Mouse (Mus musculus): ENCODE results near the gene Gpatch2l.

The Gpatch2l gene

DNA sequence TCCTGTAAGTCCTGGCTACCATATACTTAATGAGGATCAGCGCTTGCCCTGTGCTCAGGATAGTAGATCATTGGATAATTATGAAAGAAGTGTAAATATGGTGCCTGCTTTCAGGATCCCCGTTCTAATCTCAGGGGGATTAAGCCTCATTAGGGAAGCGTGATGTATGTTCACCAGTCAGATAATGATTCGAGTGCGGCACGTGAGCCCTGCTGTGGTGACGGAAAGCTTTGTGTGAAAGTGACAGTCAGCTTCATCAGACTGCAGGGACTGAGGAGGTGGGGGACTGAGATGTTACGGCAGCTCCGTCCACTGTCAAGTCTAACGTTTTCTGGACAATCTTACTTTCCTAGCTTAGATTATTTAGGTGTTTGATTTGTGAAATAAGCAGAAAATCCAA lies 38.3 kb downstream of the Gpatch2l start:
- DNase-seq (ENCODE audit: low spot score) = no peak

GRCm38 (mm10) chr12:86285704-86286103 lies 44.0 kb downstream of the Gpatch2l start:
- DNase-seq (ENCODE audit: low spot score) = no peak

DNA sequence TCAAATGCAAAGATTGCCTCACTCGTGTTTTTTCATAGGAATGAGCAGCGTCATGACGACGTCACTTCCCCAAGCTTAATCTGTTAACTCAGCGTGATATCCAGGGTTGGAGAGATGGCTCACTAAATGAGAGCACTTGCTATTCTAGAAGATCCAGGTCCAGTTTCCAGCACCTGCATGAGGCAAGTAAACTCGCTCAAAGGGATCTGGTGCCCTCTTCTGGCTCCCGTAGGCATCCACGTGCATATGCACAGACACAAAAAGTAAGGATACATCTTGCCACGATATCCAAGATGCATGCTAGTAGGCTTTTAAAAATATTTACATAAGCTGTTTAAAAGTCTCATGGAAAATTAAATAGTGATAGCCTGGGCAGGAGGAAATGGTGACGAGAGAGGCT lies 55.8 kb downstream of the Gpatch2l start:
- no peak for DNase-seq (ENCODE audit: low spot score)

- DNase-seq (ENCODE audit: low spot score) = no peak
These were observed 61.3 kb downstream of the Gpatch2l start for GRCm38 (mm10) chr12:86302973-86303372.

GRCm38 (mm10) chr12:86305045-86305444 lies 63.4 kb downstream of the Gpatch2l start:
- no peak for DNase-seq (ENCODE audit: low spot score)

GRCm38 (mm10) chr12:86305635-86306243 lies 64.1 kb downstream of the Gpatch2l start:
- no peak for DNase-seq (ENCODE audit: low spot score)

DNA sequence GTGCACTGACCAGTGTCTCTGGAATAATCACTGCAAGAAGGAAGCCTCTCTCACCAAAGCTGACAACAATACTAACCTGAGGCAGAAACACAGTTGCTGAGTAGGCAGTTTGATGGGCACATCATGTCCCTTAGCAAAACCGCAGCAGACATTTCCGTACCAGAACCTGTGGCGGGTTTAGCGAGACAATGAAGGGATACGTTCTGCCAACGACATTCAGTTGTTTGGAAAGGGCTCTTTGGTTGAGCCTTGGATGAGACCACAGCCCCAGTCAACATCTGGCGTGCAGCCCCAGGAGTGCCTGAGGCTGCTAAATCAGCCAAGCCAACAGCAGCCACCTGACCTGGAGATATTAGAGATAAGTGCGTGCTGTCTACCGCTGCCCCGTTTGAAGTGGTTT lies 67.8 kb downstream of the Gpatch2l start:
- no peak for DNase-seq (ENCODE audit: low spot score)

DNA sequence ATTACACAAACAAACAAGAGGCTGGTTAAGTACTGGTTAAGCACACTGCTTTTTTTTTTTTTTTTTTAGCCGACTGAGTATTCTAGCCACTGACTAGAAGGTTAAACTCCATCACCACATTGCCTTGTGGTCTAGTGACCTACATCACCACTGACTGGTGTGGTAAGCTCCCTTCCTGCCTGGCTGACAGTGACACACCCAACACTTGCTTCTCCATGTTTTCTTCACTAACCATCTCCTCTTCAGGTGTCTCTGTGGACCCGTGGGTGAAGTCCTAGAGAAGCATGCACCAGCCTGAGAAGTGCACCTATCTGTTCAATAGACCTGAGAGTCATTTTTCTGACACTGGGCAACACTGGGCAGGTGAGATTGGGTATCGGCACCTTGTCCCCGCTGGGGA lies 68.2 kb downstream of the Gpatch2l start:
- DNase-seq (ENCODE audit: low spot score) = no peak

DNA sequence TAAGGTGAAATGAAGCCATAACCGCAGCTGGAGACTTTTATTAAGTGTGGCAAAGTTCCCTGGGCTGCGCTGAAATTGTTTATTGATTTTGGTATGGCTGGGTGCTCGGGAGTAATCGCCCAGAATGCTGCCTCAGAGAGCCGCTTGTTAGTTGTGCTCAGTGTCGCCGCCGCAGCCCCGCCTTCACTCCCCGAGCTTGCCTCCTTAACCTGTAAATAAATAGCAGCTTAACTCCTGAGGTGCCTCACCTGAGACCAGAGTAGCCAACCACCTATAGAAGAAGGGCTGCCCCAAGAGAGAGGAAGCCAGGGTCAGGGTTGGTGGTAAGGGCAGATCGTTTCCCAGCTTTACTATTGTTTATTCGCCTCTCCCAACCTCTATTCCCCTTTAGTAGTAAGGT lies 79.0 kb downstream of the Gpatch2l start:
- DNase-seq (ENCODE audit: low spot score) = no peak

- no peak for DNase-seq (ENCODE audit: low spot score)
These were observed 82.6 kb downstream of the Gpatch2l start for GRCm38 (mm10) chr12:86324297-86324696.

GRCm38 (mm10) chr12:86329813-86330212 lies 88.2 kb downstream of the Gpatch2l start:
- DNase-seq (ENCODE audit: low spot score) = no peak

- DNase-seq (ENCODE audit: low spot score) = no peak
These were observed 89.0 kb downstream of the Gpatch2l start for GRCm38 (mm10) chr12:86330684-86331083.

DNA sequence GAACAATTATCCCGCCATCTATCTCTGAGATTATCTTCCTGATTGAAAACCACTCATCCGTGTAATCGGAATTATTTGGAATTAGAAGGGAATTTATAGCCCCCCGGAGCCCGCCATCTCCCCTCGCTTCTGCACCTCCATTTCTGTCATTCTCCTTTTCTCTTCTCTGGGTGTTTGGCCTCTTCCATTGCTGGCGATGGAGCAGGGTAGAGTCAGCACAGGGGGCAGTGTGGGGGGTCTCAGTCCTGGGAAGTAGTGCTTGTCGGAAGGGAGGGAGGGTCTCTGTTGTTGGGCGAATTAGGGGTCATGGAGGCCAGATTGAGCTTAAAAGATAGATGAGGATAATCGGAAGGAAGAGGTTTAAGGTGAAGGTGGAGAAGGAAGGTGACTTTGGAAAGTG lies 89.6 kb downstream of the Gpatch2l start:
- no peak for DNase-seq (ENCODE audit: low spot score)

GRCm38 (mm10) chr12:86336209-86336608 lies 94.6 kb downstream of the Gpatch2l start:
- no peak for DNase-seq (ENCODE audit: low spot score)

GRCm38 (mm10) chr12:86336887-86337286 lies 95.2 kb downstream of the Gpatch2l start:
- no peak for DNase-seq (ENCODE audit: low spot score)
